Mouse (Mus musculus): ENCODE data around the gene Srrd.

DNA sequence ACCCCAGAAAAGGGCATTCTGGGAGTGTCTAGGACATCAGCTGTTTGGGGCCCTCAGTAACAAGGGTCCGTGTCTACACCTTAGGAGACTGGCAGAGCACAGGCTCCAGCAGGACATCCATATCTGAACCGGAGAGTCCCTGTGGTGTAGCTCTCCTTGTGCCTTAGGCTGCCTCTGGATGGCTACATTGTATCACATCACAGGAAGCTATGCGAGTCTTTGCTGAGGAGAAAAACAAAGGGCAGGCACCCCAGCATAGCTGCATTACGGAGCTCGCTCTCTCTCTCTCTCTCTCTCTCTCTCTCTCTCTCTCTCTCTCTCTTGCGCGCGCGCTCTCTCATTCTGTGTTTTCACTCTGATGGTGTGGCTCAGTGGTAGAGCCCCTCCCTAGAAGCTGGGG, 39.2 kb upstream of the Srrd start:
- TF ChIP-seq ZMIZ1 (IDR thresholded peaks at IDR 0.05; ENCODE audit: low read depth, low read length) (no peak), JUND (conservative IDR thresholded peaks at IDR 0.05; ENCODE audit: low read depth, low read length) (no peak), RAD21 (IDR thresholded peaks at IDR 0.05; ENCODE audit: low read depth, low read length) (no peak), CTCF (conservative IDR thresholded peaks at IDR 0.05 in 1 of 2, IDR thresholded peaks at IDR 0.05 in 1 of 2; ENCODE audit: low read depth in 2 of 2, low read length in 2 of 2) (no peak), MXI1 (IDR thresholded peaks at IDR 0.05; ENCODE audit: low read depth, low read length) (no peak), POLR2A (IDR thresholded peaks at IDR 0.05; ENCODE audit: low read depth, low read length) (no peak), USF1 (IDR thresholded peaks at IDR 0.05; ENCODE audit: low read depth, low read length) (no peak), RCOR1 (conservative IDR thresholded peaks at IDR 0.05; ENCODE audit: low read depth, low read length) (no peak)
